Mouse (Mus musculus) liver, embryonic 14.5 days (tissue): ENCODE results near the gene Sgk1. TPM values are rescaled to one million over a fixed set of nuclear protein-coding genes. Genes with fewer than 3 reads are reported as not detected.

ENCODE experiments used
- ATAC-seq: fragments of 200-750 bp; cut with Nextera tagmentation; 2 replicates; pipeline ENCODE4 v1.8.0; 2017; ENCODE audit warnings: moderate number of reproducible peaks, mild to moderate bottlenecking, moderate library complexity; ENCODE audit not compliant: insufficient read depth
- DNase-seq, 3 experiments: peaks; one replicate each; pipeline ENCODE4 v3.0.0-alpha.2; 2012 to 2013; ENCODE audit warnings: low read depth in 3 of 3, low spot score in 3 of 3
- H3K27ac ChIP-seq: fragments of 300-500 bp; sonication (generic); 2 replicates; pipeline ENCODE4 v1.5.1; 2014; ENCODE audit warnings: moderate library complexity, mild to moderate bottlenecking, control low read depth, inconsistent platforms
- H3K27me3 ChIP-seq: fragments of 300-500 bp; sonication (generic); 2 replicates; pipeline ENCODE4 v1.6.1; 2014; ENCODE audit warnings: mild to moderate bottlenecking, low read length, moderate library complexity; ENCODE audit not compliant: control insufficient read depth, insufficient read depth
- H3K36me3 ChIP-seq: fragments of 300-500 bp; sonication (generic); replicated peaks from 2 replicates; pipeline ENCODE4 v1.6.1; 2014; ENCODE audit warnings: low read depth; ENCODE audit not compliant: control insufficient read depth, insufficient read depth
- H3K4me1 ChIP-seq, 2 experiments: fragments of 200-500 bp in 1 of 2; fragments of 300-500 bp in 1 of 2; sonication (generic) in 1 of 2; replicated peaks; 2 replicates each; pipeline ENCODE4 v1.6.1; 2012 to 2014; ENCODE audit warnings: antibody characterized with exemption in 1 of 2, inconsistent platforms in 1 of 2, low read length in 1 of 2; ENCODE audit not compliant: control insufficient read depth in 2 of 2, insufficient read depth in 2 of 2
- H3K4me2 ChIP-seq: fragments of 300-500 bp; sonication (generic); 2 replicates; pipeline ENCODE4 v1.6.1; 2014; ENCODE audit warnings: low read depth, mild to moderate bottlenecking, control low read depth, moderate library complexity
- H3K4me3 ChIP-seq, 2 experiments: fragments of 200-500 bp in 1 of 2; fragments of 300-500 bp in 1 of 2; sonication (generic) in 1 of 2; 2 replicates each; pipeline ENCODE4 v1.5.1; 2012 to 2014; ENCODE audit warnings: low read depth in 2 of 2, low read length in 2 of 2, mild to moderate bottlenecking in 2 of 2, control low read depth in 1 of 2, inconsistent platforms in 1 of 2, moderate library complexity in 1 of 2; ENCODE audit not compliant: insufficient read depth in 1 of 2
- H3K9ac ChIP-seq: fragments of 300-500 bp; sonication (generic); replicated peaks from 2 replicates; pipeline ENCODE4 v1.6.1; 2014; ENCODE audit warnings: mild to moderate bottlenecking, control low read depth, moderate library complexity
- H3K9me3 ChIP-seq: fragments of 300-500 bp; sonication (generic); 2 replicates; pipeline ENCODE4 v1.6.1; 2016; ENCODE audit warnings: low read length, mixed read lengths; ENCODE audit not compliant: control insufficient read depth
- CTCF ChIP-seq: IDR thresholded peaks from 2 replicates; pipeline ENCODE4 v1.5.1; 2016; ENCODE audit warnings: antibody characterized with exemption, low read depth, control low read depth
- EP300 ChIP-seq: IDR thresholded peaks from 2 replicates; pipeline ENCODE4 v1.6.1; 2016; ENCODE audit warnings: antibody characterized with exemption, low read depth
- WGBS: fragments of 180-500 bp; shearing (Covaris S2); extraction: QIAGEN DNeasy Blood & Tissue Kit; methylation state at CpG from one replicate; pipeline ENCODE4 v1.1.7; 2014; ENCODE audit not compliant: insufficient replicate concordance; 5-methylcytosine and 5-hydroxymethylcytosine counted together
- polyA plus RNA-seq, 2 experiments: library from polyadenylated mRNA; depleted of rRNA in 1 of 2; stranded (reverse) in 1 of 2; unstranded in 1 of 2; fragments of >200 nt; fragmentation: Nextera tagmentation in 1 of 2; extraction: Ambion mirVana in 1 of 2; gene quantifications; 2 replicates each; pipeline versions ENCODE4 v1.2.1 to v1.2.3; 2012 to 2014

Gene Sgk1
- polyA plus RNA-seq, 2 experiments = 5.3 to 10.3 TPM

GRCm38 (mm10) chr10:21839248-21840155 lies 42.5 kb upstream of the Sgk1 start:
- ATAC-seq (peak; percentile 92), DNase-seq (peak; percentile 30 to 47 (median 36))
- peak; percentile 81 for TF ChIP-seq EP300
- no peak for TF ChIP-seq CTCF
- Histone ChIP-seq H3K9me3 (no peaks in the 10 kb centered on the region), H3K36me3 (no peaks in the 10 kb centered on the region), H3K27me3 (no peaks in the 10 kb centered on the region), H3K4me1 (peaks cover 6 to 15% of the 10 kb centered on the region in 2 experiments), H3K4me3 (0 out of 4 replicates have a peak overlapping the region, but pooled peaks of 1 of the 2 experiments have one; percentile 0), H3K9ac (no peak overlapping the region), H3K27ac (no peak overlapping the region), H3K4me2 (peak overlapping the region; percentile 41)
- 13% methylated on average over 13 of the region's 13 CpGs for WGBS

- H3K4me3 ChIP-seq = no peak overlapping the region
- H3K4me2 ChIP-seq = no peak overlapping the region
- H3K9ac ChIP-seq = no peak overlapping the region
- ATAC-seq = no peak
- H3K9me3 ChIP-seq = no peaks in the 10 kb centered on the region
- H3K4me1 ChIP-seq = peaks cover 6 to 14% of the 10 kb centered on the region in 2 experiments
- no peak overlapping the region for H3K27ac ChIP-seq
- DNase-seq = no peak
- H3K27me3 ChIP-seq = no peaks in the 10 kb centered on the region
- H3K36me3 ChIP-seq = no peaks in the 10 kb centered on the region
- TF ChIP-seq EP300 = no peak
- TF ChIP-seq CTCF = no peak
- WGBS = 75% methylated on average over 6 of the region's 6 CpGs
Measured at GRCm38 (mm10) chr10:21843326-21843725, 38.7 kb upstream of the Sgk1 start.

GRCm38 (mm10) chr10:21843861-21844260 lies 38.1 kb upstream of the Sgk1 start:
- DNase-seq = no peak
- WGBS = 71% methylated on average over 8 of the region's 8 CpGs
- no peak for ATAC-seq

GRCm38 (mm10) chr10:21844391-21844790 lies 37.6 kb upstream of the Sgk1 start:
- 68% methylated on average over 7 of the region's 7 CpGs for WGBS
- Histone ChIP-seq H3K4me3 (no peak overlapping the region), H3K9ac (no peak overlapping the region), H3K9me3 (no peaks in the 10 kb centered on the region), H3K4me1 (peaks cover 3 to 5% of the 10 kb centered on the region in 2 experiments), H3K36me3 (no peaks in the 10 kb centered on the region), H3K4me2 (no peak overlapping the region), H3K27ac (no peak overlapping the region), H3K27me3 (no peaks in the 10 kb centered on the region)
- TF ChIP-seq CTCF (no peak), EP300 (no peak)
- ATAC-seq (no peak), DNase-seq (no peak)

More at GRCm38 (mm10) chr10:21843861-21844260, 38.1 kb upstream of the Sgk1 start:
- no peaks in the 10 kb centered on the region for H3K9me3 ChIP-seq
- H3K4me3 ChIP-seq = no peak overlapping the region
- TF ChIP-seq CTCF (no peak), EP300 (no peak)
- no peaks in the 10 kb centered on the region for H3K27me3 ChIP-seq
- H3K4me1 ChIP-seq = peaks cover 6 to 11% of the 10 kb centered on the region in 2 experiments
- no peaks in the 10 kb centered on the region for H3K36me3 ChIP-seq
- H3K9ac ChIP-seq = no peak overlapping the region
- H3K27ac ChIP-seq = no peak overlapping the region
- no peak overlapping the region for H3K4me2 ChIP-seq

GRCm38 (mm10) chr10:21845601-21846282 lies 36.2 kb upstream of the Sgk1 start:
- TF ChIP-seq CTCF (no peak), EP300 (no peak)
- no peak for ATAC-seq

More at GRCm38 (mm10) chr10:21845601-21846282, 36.2 kb upstream of the Sgk1 start:
- WGBS = 72% methylated on average over 10 of the region's 10 CpGs
- Histone ChIP-seq H3K9ac (no peak overlapping the region), H3K4me1 (no peaks in the 10 kb centered on the region), H3K9me3 (no peaks in the 10 kb centered on the region), H3K27ac (no peak overlapping the region), H3K4me3 (no peak overlapping the region), H3K27me3 (no peaks in the 10 kb centered on the region), H3K36me3 (no peaks in the 10 kb centered on the region), H3K4me2 (no peak overlapping the region)
- no peak for DNase-seq
